Mouse (Mus musculus) C2C12 (cell line): ENCODE measurements at regions not wholly inside any gene's neighbourhood (a gene's known extent, or its start where the extent isn't known, plus 50 kb on each side); places are given as distances from the start of the nearest gene placed in this dataset.

Experiments
- CTCF ChIP-seq: IDR thresholded peaks from one replicate; pipeline ENCODE4 v1.5.1; 2011; ENCODE audit not compliant: control insufficient read depth, insufficient read depth, insufficient read length
- MYOG ChIP-seq: IDR thresholded peaks from one replicate; pipeline ENCODE4 v1.6.1; 2011; ENCODE audit not compliant: control insufficient read depth, insufficient read length; ENCODE audit errors: extremely low read depth

DNA sequence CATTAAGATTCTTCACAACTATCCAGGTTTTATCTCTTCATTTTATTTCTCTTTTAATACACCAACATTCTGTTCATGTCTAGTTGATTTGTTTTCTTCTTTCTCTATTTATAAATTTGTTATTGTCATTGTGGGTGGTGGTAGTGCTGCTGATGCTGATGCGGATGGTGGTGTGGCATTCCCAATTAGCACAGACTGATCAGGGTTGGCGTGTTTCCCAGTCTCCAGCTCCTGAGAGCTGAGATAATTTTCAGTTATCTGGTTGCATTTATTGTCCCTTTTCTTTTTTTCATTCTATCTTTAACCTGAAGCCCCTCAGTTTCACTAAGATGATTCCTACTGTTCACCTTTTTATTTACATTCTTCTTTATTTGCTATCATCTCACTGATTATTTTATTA is 455.0 kb downstream of the Cylc2 start:
- no peak for TF ChIP-seq CTCF
- TF ChIP-seq MYOG, result no peak
